Mouse (Mus musculus): ENCODE measurements around the gene Taf10. TPM values are rescaled to one million over a fixed set of nuclear protein-coding genes. Genes with fewer than 3 reads are reported as not detected.

Gene Taf10
- polyA plus RNA-seq, 1 experiment, result 210 TPM

DNA sequence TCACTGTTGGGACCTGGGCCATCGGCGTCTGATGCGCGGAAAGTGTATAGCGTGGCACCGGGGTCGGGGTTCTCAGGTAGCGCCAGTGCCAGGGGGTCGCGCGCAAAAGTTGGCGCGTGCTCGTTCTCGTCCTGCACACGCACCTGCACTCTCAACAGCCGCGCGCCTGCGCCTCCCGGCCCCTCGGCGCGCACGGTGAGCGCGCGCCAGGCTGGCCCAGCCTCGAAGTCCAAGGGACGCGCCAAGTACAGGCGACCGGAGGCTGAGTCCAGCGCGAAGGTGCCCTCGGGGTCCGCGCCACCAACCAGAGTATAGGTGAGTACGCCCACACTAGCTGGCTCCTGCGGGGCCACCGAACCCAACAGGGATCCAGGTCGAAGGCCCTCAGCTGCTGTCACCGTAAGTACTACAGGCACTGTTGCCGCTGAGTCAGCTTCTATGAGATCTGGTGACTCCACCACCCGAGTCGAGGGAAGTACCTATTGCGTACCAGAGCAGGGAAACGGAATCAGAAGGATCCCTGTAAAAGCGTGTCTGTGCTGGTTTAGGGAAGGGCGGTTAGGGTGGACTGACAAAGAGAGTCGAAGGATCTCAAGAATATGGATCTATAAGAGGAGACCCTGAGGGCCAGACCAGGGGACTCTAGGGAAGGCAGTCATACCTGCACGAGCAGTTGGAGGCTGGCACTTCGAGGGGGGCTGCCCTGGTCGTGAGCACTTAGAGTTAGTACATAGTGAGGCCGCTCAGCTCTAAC is 18.5 kb upstream of the Taf10 start:
- Histone ChIP-seq H3K9ac (ENCODE audit: low read depth, poor library complexity, severe bottlenecking) (no peak overlapping the region), H3K9me3 (replicated peaks; ENCODE audit: control insufficient read depth, insufficient read depth, low read length, poor library complexity, severe bottlenecking) (no peaks in the 10 kb centered on the region), H3K4me3 (ENCODE audit: low read depth, low read length) (peak overlapping the region; percentile 39), H3K4me1 (ENCODE audit: control insufficient read depth, insufficient read depth, low read length) (no peaks in the 10 kb centered on the region), H3K27me3 (ENCODE audit: control insufficient read depth, insufficient read depth, low read length, poor library complexity, severe bottlenecking) (no peaks in the 10 kb centered on the region; the same call in 1 of the 2 replicates), H3K27ac (ENCODE audit: insufficient read depth, low read length) (no peak overlapping the region), H3K36me3 (ENCODE audit: control insufficient read depth, insufficient read depth, low read length, poor library complexity, severe bottlenecking) (no peaks in the 10 kb centered on the region)
- TF ChIP-seq EP300 (IDR thresholded peaks at IDR 0.05; ENCODE audit: insufficient read depth, low read depth, low read length) (no peak), POLR2A (IDR thresholded peaks at IDR 0.05; ENCODE audit: insufficient read depth, low read length) (no peak), CTCF (IDR thresholded peaks at IDR 0.05; ENCODE audit: low read depth, low read length) (no peak)

DNA sequence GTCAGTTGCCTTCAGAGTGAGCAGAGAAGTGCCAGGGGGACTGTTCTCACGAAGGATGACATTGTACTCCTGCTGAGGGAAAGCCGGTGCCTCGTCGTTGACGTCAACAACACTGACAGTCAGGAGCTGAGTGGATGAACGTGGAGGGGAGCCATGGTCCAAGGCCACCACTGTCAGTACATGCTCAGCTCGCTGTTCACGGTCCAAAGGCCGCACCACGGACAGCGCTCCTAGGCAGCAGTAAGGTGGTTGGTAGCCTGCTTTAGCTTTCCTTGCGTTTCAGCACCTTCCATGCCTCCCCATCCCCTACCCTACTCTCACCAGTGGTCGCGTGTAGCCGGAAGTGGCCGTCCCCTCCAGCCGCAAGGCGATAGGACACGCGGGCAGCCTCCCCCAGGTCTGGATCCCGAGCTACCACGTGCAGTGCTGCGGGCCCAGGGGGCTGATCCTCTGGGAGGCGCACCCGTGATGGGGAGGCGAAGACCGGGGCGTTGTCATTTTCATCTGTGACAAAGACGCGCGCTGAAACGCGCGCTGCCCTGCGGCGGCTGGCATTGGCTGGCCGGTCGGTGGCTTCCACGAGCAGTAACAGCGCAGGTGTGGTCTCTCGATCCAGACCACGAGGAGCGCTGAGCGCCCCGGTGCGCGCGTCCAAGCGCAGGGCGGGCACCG is 17.8 kb upstream of the Taf10 start:
- Histone ChIP-seq H3K27me3 (ENCODE audit: control insufficient read depth, insufficient read depth, low read length, poor library complexity, severe bottlenecking) (no peaks in the 10 kb centered on the region; the same call in 1 of the 2 replicates), H3K4me1 (ENCODE audit: control insufficient read depth, insufficient read depth, low read length) (no peaks in the 10 kb centered on the region), H3K9me3 (replicated peaks; ENCODE audit: control insufficient read depth, insufficient read depth, low read length, poor library complexity, severe bottlenecking) (no peaks in the 10 kb centered on the region), H3K27ac (ENCODE audit: insufficient read depth, low read length) (no peak overlapping the region), H3K9ac (ENCODE audit: low read depth, poor library complexity, severe bottlenecking) (no peak overlapping the region), H3K36me3 (ENCODE audit: control insufficient read depth, insufficient read depth, low read length, poor library complexity, severe bottlenecking) (no peaks in the 10 kb centered on the region), H3K4me3 (ENCODE audit: low read depth, low read length) (peak overlapping the region; percentile 26)
- no peak for TF ChIP-seq EP300 (IDR thresholded peaks at IDR 0.05; ENCODE audit: insufficient read depth, low read depth, low read length)
- TF ChIP-seq POLR2A (IDR thresholded peaks at IDR 0.05; ENCODE audit: insufficient read depth, low read length), result no peak
- no peak for TF ChIP-seq CTCF (IDR thresholded peaks at IDR 0.05; ENCODE audit: low read depth, low read length)

DNA sequence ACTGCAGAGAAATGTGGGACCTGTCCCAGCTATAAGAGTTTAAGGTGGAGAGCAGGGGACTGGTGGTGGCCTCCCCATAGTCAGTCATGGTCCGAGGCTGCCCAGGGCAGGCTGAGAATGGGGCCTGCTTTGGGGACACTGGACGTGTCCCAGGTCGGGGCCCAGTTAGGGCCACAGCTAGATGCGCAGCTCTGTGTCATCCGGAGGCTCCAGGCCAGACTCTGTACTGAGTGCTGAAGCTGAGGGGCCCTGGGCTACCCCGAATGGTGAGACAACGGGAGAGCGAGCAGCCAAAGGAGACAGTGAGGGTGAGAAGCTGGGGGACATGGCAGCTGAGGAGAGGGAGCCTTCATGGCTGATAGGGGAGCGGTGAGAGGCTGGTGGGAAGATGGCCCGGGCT is 9.1 kb upstream of the Taf10 start:
- no peaks in the 10 kb centered on the region for H3K4me1 ChIP-seq (ENCODE audit: control insufficient read depth, insufficient read depth, low read length)
- H3K27me3 ChIP-seq (ENCODE audit: control insufficient read depth, insufficient read depth, low read length, poor library complexity, severe bottlenecking), result no peaks in the 10 kb centered on the region
- no peak overlapping the region for H3K9ac ChIP-seq (ENCODE audit: low read depth, poor library complexity, severe bottlenecking)
- no peak overlapping the region for H3K4me3 ChIP-seq (ENCODE audit: low read depth, low read length)
- H3K9me3 ChIP-seq (replicated peaks; ENCODE audit: control insufficient read depth, insufficient read depth, low read length, poor library complexity, severe bottlenecking), result no peaks in the 10 kb centered on the region
- peaks cover 2% of the 10 kb centered on the region; the same call in 1 of the 2 replicates for H3K36me3 ChIP-seq (ENCODE audit: control insufficient read depth, insufficient read depth, low read length, poor library complexity, severe bottlenecking)
- TF ChIP-seq POLR2A (IDR thresholded peaks at IDR 0.05; ENCODE audit: insufficient read depth, low read length), result no peak
- TF ChIP-seq EP300 (IDR thresholded peaks at IDR 0.05; ENCODE audit: insufficient read depth, low read depth, low read length), result no peak
- no peak for TF ChIP-seq CTCF (IDR thresholded peaks at IDR 0.05; ENCODE audit: low read depth, low read length)
- no peak overlapping the region for H3K27ac ChIP-seq (ENCODE audit: insufficient read depth, low read length)

DNA sequence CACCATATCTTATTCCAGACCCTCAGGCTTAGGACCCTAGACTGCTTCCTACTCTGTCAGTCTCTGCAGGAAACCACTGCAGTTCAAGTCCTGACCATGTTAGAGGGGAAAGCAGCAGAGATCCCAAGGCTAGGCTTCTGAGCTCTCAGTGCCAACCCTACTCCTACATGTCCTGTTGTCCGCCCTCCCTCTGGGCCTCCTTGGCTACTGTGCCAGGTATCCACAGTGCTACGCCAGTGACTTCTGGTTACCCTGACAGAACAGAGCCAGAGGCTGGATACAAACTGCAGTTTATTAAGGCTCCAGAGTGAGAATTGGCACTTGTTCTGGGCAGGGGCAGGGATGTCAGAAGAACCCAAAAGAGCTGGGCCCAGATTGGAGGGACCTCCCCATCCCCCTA is 8.6 kb upstream of the Taf10 start:
- H3K4me1 ChIP-seq (ENCODE audit: control insufficient read depth, insufficient read depth, low read length), result no peaks in the 10 kb centered on the region
- H3K27me3 ChIP-seq (ENCODE audit: control insufficient read depth, insufficient read depth, low read length, poor library complexity, severe bottlenecking), result no peaks in the 10 kb centered on the region
- H3K4me3 ChIP-seq (ENCODE audit: low read depth, low read length), result no peak overlapping the region
- H3K9ac ChIP-seq (ENCODE audit: low read depth, poor library complexity, severe bottlenecking), result no peak overlapping the region
- peaks cover 2% of the 10 kb centered on the region; the same call in 1 of the 2 replicates for H3K36me3 ChIP-seq (ENCODE audit: control insufficient read depth, insufficient read depth, low read length, poor library complexity, severe bottlenecking)
- TF ChIP-seq EP300 (IDR thresholded peaks at IDR 0.05; ENCODE audit: insufficient read depth, low read depth, low read length) (no peak), POLR2A (IDR thresholded peaks at IDR 0.05; ENCODE audit: insufficient read depth, low read length) (no peak), CTCF (IDR thresholded peaks at IDR 0.05; ENCODE audit: low read depth, low read length) (no peak)
- no peak overlapping the region for H3K27ac ChIP-seq (ENCODE audit: insufficient read depth, low read length)
- H3K9me3 ChIP-seq (replicated peaks; ENCODE audit: control insufficient read depth, insufficient read depth, low read length, poor library complexity, severe bottlenecking), result no peaks in the 10 kb centered on the region

DNA sequence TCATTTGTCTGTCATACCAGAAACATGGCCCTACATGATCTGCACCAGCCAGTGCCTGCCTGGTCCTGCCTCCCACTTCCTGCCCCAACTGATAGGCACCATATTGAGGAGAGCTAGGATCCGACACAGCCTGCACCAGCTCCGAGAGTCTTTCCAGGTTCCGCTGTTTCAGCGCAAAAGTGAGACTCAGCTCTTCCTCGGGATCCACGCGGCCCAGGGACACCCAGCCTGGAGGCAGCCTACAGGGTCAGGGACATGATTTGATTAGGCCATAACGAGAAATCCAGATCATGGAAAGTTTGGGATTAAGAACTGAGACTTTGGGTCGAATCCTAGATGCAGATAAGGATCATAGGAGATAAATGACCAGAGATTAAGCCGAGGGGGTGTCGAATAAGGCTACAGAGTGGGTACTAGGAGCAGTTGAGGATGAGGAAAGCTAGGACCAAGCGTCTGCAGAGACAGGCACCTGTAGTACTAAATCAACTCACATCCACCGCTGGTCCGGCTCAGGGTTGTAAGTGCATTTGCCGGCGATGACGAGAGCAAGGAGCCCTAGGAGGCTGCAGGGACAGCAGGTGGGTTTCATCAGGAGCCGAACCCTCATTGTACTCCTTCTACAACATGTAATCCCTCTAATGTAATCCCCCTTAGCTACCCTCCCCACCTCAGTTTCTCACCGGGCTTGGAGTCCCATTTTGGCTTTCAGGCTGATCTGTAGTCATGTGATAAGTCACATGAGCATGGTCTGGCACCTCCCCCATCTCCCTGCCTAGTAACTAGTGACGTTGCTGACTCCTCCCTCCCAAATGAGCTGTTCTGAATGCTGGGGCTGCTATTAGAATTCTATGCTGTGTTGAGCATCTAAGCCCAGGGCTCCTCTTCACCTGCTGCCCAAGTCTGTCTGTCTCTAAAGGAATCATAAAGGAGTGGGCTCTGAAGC is 7.6 kb upstream of the Taf10 start, which contains the start of gene Tpp1:
Tpp1 (minus strand) TSS at position 745 of the 943 bp plus-strand sequence.
- Histone ChIP-seq H3K36me3 (ENCODE audit: control insufficient read depth, insufficient read depth, low read length, poor library complexity, severe bottlenecking) (peaks cover 2% of the 10 kb centered on the region; the same call in 1 of the 2 replicates), H3K27ac (ENCODE audit: insufficient read depth, low read length) (no peak within 1 kb of the TSS), H3K4me1 (ENCODE audit: control insufficient read depth, insufficient read depth, low read length) (no peaks in the 10 kb centered on the region), H3K9me3 (replicated peaks; ENCODE audit: control insufficient read depth, insufficient read depth, low read length, poor library complexity, severe bottlenecking) (no peaks in the 10 kb centered on the region), H3K4me3 (ENCODE audit: low read depth, low read length) (peak within 1 kb of the TSS; percentile 91), H3K27me3 (ENCODE audit: control insufficient read depth, insufficient read depth, low read length, poor library complexity, severe bottlenecking) (no peaks in the 10 kb centered on the region), H3K9ac (ENCODE audit: low read depth, poor library complexity, severe bottlenecking) (peak within 1 kb of the TSS; percentile 55)
- peak; percentile 25 for TF ChIP-seq POLR2A (IDR thresholded peaks at IDR 0.05; ENCODE audit: insufficient read depth, low read length)
- no peak for TF ChIP-seq CTCF (IDR thresholded peaks at IDR 0.05; ENCODE audit: low read depth, low read length)
- TF ChIP-seq EP300 (IDR thresholded peaks at IDR 0.05; ENCODE audit: insufficient read depth, low read depth, low read length), result no peak

Data from ES-Bruce4 (cell line).